Mouse (Mus musculus) splenic B cell, adult 2 months (primary cell): ENCODE measurements around the gene G6pc3.
A peak's percentile ranks its signal among the peaks of the same experiment; 100 is the strongest.

Experiments used
- DNase-seq: peaks from one replicate; pipeline ENCODE4 v3.0.0-alpha.2; 2011; ENCODE audit warnings: low read depth, low spot score
- H3K27me3 ChIP-seq: 2 replicates; pipeline ENCODE4 v1.6.1; 2012; ENCODE audit warnings: mild to moderate bottlenecking, low read length, moderate library complexity, mixed read lengths; ENCODE audit not compliant: control insufficient read depth, poor library complexity, insufficient read depth, severe bottlenecking
- H3K36me3 ChIP-seq: 2 replicates; pipeline ENCODE4 v1.6.1; 2012; ENCODE audit warnings: mild to moderate bottlenecking, low read length, moderate library complexity, mixed read lengths; ENCODE audit not compliant: control insufficient read depth, poor library complexity, insufficient read depth, severe bottlenecking

Gene G6pc3

DNA sequence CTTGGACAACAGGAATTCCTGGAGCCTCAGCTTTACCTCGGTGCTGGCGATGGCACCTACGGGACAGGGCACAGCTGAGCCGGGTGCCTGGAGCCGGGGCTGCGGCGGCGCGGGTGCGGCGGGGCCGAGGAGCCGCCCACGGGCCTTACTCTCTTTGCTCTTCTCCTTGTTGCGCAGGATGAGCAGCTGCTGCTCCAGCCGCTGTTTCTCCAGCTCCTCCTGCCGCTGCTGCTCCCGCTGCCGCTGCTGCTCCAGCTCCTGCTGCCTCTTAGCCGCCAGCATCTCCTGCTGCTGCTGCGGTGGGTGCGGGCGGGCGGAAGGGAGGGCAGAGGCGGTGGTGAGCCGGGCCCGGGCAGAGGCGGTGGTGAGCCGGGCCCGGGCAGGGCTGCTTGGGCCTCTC is 17.1 kb downstream of the G6pc3 start:
- H3K27me3 ChIP-seq, result no peaks in the 10 kb centered on the region
- H3K36me3 ChIP-seq, result peaks cover 4% of the 10 kb centered on the region; the same call in 1 of the 2 replicates
- DNase-seq, result no peak

DNA sequence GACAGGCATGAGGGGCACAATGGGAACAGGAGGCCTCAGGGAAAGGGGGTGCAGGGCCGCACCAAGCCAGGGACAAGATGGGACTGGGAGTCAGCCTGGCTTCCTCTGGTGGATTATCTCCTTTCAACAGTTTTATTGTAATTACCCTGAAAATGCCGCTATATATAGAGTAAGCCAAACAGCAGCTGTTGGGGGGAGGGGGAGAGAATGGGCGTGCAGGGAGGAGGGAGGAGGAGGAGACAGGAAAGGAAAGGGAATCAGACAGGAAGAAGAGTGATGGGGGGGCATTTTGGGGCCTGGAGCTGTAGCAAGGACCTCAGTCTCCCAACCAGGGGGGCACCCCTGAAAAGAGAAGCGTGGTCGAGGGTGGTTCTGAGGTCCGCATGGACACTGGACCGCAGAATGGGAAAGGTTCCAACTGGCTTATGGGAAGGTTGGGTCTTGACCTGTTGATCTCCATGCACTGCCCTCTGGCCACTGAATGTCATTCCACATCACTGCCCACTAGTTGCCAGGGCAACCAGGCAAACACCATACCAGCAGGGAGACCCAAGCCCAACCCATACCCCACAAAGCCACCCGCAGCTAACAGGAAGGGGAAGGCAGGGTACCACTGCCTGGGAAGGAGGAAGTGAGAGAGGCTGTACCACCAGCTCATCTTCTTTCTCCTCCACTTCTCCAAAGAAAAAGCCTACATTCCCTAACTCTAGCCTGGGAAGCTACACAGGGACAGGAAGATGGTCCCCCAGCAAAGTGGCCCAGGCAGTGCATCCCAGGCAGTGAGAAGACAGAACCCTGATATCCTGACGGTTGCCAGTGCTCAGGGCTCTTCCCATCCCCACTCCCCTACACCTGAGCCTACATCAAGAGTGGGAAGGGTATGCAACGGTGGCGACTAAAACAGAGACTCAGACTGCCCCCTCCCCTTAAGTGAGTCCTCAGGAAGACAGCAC is 18.7 kb downstream of the G6pc3 start:
- DNase-seq, result peak; percentile 34
- Histone ChIP-seq H3K27me3 (no peaks in the 10 kb centered on the region), H3K36me3 (no peaks in the 10 kb centered on the region)

DNA sequence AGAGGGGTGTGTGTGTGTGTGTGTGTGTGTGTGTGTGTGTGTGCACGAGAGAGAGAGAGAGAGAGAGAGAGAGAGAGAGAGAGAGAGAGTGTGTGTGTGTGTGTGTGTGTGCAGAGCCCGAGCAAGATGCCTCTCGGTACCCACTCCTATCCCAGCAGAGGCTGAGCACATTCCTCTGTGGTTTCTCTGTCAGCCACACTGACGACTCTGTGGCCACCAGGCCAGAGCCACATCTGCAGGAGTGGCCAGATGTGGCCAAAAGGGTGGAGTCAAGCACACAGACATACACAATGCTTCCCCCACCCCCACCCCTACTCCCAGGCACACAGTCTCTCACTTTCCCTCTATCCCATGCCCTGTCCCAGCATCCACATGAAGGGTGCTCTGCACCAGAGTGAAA is 19.4 kb downstream of the G6pc3 start:
- Histone ChIP-seq H3K27me3 (no peaks in the 10 kb centered on the region), H3K36me3 (no peaks in the 10 kb centered on the region)
- no peak for DNase-seq

DNA sequence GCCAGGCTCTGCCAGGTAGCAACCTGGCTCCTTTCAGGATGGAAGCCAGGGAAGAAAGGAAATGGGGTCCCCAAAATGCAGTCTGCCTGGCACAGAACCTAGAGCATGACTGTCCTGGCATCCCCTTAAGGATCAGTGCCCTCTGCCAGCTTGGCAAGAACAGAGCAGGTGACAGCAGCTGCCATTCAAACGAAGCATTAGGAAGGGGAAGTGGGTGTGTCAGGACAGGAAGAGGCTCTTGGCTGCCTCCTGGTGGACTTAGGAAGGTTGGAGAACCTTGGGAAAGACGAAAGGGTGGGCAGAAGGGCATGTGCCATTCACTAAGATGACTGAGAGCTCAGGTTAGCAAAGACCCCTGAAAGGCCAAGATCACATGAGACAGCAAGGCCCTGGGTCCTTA is 20.3 kb downstream of the G6pc3 start:
- Histone ChIP-seq H3K27me3 (no peaks in the 10 kb centered on the region), H3K36me3 (no peaks in the 10 kb centered on the region; the same call in 1 of the 2 replicates)
- peak; percentile 72 for DNase-seq

DNA sequence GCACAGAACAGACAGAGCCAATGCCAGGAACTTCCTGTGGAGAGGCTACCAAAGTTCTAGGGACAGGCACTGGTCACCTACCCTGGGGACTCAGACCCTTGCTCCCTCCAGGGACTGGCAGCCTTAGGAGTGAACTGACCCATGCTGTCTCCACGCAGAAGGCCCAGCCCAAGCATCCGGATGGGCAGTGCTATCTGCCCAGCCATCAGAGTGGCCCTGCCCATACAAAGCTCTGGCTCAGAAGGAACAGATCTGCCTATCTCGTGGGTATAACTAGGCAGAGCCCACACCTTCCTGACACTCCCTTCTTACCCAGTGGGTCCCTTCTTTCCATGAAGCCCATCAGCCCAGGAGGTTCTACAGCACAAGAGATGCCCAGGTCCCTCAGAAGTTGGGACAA is 20.8 kb downstream of the G6pc3 start:
- DNase-seq, result no peak

DNA sequence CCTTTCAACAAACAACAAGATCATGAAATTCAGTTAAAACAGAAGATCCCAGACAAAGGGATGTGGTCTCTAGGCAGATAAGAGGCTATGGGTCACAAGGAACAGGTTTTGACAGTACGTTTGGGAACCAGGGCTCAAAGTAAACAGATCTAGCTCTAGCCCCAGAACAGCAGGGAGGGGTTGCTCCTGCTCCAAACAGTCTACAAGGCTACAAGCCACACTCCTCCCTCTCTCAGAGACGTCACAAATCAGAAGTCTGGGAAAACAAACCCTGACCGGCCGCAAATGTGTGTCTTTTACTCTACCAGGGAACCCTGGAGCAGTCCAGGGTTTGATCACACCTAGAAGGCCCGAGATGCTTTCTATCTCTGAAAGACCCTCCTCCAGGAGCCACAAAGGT is 21.6 kb downstream of the G6pc3 start:
- no peaks in the 10 kb centered on the region for H3K27me3 ChIP-seq
- DNase-seq, result no peak
- H3K36me3 ChIP-seq, result no peaks in the 10 kb centered on the region; the same call in 1 of the 2 replicates

More for the DNA sequence above, 20.8 kb downstream of the G6pc3 start:
- no peaks in the 10 kb centered on the region for H3K27me3 ChIP-seq
- no peaks in the 10 kb centered on the region; the same call in 1 of the 2 replicates for H3K36me3 ChIP-seq

DNA sequence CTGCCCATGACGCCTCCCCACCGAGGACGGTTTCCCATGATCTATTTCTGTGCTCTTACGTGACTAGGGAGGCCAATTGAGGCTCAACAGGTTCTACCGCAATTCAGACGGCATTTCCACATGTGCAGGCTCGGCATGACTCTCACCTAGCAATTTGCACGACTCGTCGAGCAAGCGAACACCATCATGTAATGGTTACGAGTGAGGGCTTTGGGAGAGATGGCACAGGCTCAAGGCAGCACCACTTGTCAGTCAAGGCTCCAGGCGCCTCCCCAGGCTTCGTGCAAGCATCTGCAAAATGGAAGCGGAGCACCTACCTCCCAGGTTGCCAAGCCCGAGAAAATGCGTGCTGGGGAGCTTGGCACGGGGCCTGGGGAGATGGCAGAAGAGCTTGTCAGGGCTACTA is 22.5 kb downstream of the G6pc3 start:
- no peak for DNase-seq
- H3K27me3 ChIP-seq, result no peaks in the 10 kb centered on the region
- no peaks in the 10 kb centered on the region; the same call in 1 of the 2 replicates for H3K36me3 ChIP-seq

DNA sequence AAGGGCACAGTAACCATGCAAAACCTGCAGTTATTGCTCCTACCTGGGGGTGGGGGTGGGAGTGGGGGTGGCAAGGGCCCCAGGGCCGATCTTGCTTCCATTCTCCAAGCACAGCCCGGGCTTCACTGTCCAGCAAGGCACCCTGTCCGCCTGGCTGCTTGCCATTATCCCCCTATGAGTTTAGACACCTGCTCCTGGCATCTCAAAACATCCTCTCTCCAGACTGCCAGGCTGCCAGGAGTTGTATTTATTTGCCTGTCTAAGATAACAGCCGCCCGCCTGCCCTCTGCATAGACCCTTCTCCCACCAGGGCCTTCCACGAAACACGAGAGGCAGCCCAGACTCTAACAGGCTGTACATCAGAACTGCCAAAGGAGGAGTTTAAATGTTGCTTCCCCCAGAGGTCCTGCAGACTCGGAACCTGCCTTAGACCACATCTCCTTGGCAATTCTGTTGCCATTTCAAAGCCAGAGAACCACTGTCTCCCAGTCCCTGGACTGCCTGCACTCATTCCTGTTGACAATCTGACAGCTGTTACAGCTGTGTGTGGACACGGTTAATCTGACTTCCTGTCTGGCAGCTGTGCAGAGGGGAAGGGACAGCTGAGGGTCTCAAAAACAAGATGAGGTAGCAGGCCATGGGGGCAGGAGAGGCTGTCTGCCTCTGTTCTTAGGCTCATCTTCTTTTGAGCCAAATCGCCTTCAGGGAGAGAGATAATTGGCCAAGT is 25.2 kb downstream of the G6pc3 start:
- Histone ChIP-seq H3K27me3 (no peaks in the 10 kb centered on the region), H3K36me3 (no peaks in the 10 kb centered on the region; the same call in 1 of the 2 replicates)
- DNase-seq, result no peak

DNA sequence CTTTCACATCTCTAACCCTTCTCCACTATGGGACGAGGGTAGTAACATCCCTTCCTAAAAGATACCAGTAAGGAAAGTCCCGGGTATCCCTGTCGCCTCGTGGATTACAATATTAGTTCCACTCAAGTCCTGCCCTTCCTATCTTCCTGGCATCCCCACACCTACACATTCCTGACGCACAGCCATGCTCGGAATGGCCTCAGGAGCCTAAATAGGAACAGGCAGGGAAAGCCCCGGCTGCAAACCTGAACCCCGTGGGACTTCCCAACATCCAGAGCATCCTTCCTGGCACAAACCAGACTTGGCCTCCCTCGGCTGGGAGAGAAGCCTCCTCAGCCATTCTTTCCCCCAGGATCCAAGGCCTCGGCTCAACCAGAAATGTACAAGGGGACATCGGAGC is 26.1 kb downstream of the G6pc3 start:
- no peak for DNase-seq
- no peaks in the 10 kb centered on the region; the same call in 1 of the 2 replicates for H3K36me3 ChIP-seq
- H3K27me3 ChIP-seq, result no peaks in the 10 kb centered on the region

DNA sequence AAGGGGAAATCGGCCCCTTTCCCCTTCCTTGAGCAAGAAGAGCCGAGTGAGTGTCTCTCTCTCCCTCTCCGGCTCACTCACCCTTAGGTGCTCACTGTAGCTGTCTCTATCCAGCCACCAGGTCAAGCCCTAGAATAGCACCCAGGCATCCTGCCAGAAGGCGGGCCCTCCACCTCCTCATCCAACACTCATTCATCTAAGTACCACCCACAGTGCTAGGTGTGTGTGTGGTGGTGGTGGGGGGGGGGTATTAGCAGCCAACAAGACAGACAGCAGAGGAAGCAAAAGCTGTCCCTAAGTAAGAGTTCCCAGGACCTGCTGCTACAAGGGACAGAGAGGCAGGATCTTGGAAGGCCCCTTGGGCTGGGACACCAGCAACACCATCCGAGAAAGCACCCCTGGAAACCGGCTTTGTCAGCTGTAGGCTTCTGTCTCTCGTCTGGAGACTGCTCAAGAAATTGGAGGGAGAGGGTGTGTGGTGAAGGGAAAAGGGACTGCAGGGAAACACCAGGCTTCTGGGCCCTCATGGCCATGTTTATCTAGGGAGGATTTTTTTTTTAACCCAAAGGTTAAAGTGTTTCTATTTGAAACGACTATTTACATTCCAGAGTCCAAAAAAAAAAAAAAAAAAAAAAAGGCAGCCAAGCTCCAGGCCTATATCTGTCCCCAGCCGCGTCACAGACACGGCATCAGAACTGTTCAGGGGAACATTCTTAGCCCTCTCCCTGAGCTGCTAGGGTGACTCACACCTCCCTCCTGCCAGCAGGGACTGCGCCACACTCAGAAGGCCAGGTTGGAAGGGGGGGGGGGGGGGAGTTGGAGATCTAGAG is 26.9 kb downstream of the G6pc3 start:
- DNase-seq, result no peak
- Histone ChIP-seq H3K36me3 (no peaks in the 10 kb centered on the region; the same call in 1 of the 2 replicates), H3K27me3 (no peaks in the 10 kb centered on the region)

DNA sequence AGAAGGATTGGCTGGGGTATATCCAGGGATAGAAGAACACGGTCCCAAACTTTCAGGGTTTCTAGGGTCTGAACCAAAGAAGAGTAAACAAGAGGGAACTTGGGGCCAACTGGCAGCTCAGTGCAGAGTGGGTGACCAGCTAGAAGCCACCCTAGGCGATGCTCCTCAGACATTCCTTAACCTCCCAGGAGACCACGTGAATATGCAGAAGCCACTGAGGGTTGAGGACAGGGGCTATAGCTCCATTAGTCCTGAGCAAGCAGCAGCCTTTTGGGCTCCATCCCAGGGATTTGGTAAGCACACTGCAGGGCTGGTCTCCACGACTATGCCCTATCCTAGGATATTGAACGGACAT is 27.4 kb downstream of the G6pc3 start:
- no peak for DNase-seq

DNA sequence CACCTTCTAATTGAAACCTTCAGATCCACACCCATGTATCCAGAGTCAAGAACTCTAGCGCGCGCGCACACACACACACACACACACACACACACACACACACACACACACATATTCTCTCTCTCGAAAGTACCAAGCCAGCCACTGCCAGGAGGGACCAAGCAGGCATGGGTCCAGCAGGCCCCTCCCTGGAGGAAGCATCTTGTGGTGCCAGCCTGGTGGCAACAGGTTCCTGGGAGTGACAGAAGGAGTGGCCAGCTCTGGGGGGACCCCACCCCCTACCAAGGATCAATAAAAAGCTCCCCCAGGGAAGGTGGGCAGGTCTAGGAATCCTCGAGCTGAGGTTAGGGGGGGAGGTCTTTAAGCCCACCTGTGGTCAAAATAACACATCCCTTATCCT is 28.0 kb downstream of the G6pc3 start:
- Histone ChIP-seq H3K27me3 (no peaks in the 10 kb centered on the region), H3K36me3 (no peaks in the 10 kb centered on the region; the same call in none of the 2 replicates)
- no peak for DNase-seq

More for the DNA sequence above, 27.4 kb downstream of the G6pc3 start:
- no peaks in the 10 kb centered on the region for H3K27me3 ChIP-seq
- H3K36me3 ChIP-seq, result no peaks in the 10 kb centered on the region; the same call in none of the 2 replicates

DNA sequence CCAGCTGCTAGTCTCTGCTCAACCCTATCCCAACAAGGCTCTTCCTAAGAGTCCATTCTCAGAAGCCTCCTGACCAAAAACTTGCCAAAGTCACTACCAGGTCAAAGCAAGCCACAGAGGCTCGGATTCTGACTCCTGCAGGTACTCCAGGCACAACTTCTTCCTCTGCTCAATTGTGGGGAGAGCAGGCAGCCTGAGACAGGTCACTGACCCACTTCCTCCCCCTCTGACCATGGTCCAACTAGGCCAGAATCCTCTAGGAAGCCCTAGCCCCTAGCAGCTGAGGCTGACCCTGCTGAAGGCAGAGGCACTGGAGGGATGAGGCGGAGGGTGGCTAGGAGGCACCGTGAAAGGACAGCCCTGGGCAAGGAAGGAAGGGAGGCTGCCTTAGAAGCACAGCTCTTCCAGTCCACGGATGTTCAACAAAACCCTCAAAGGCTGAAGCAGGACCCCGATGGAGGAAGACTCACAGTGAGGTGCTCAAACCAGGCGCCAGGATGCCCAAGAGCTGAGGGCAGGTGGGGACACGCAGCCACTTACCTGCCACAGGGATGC is 28.5 kb downstream of the G6pc3 start:
- H3K27me3 ChIP-seq, result no peaks in the 10 kb centered on the region
- no peaks in the 10 kb centered on the region; the same call in none of the 2 replicates for H3K36me3 ChIP-seq
- DNase-seq, result no peak

DNA sequence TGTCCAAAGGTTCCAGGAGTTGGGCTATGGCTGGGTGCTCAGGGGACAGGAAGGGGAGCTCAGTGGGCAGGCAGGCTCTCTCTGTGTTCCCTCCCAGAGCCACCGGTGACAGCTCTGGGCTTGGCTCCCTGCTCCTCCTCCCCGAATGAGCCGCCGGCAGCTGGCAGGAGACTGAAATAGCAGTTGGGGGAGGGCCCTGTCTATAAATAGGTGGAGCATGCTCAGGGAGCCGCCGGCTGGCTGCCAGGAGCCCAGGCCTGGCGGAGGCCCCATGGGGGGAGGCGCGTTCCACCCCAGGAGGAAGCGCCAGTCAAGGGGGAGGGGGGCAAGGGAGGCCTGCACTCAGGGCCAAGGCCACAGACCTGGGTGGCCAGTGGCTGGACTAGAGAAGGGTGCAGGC is 29.4 kb downstream of the G6pc3 start:
- no peaks in the 10 kb centered on the region for H3K27me3 ChIP-seq
- peaks cover under 1% of the 10 kb centered on the region for H3K36me3 ChIP-seq
- DNase-seq, result peak; percentile 62
